Mouse (Mus musculus) heart, adult 8-10 months (tissue): ENCODE results near the gene Bex2. TPM values are rescaled to one million over a fixed set of nuclear protein-coding genes. Genes with fewer than 3 reads are reported as not detected.
A peak's percentile ranks its signal among the peaks of the same experiment; 100 is the strongest.
"Not testable (repeated sequence)": the region's sequence is repeated elsewhere in the genome, so short reads cannot be mapped to it uniquely, and the experiment has no call there.

Experiments used
- DNase-seq: peaks from one replicate; pipeline ENCODE4 v3.0.0; 2022; ENCODE audit warnings: low spot score
- total RNA-seq, 4 experiments: library from RNA; stranded (reverse); gene quantifications; 2 replicates each; pipeline ENCODE4 v1.2.4; 2022

Gene Bex2
- not detected for total RNA-seq

- DNase-seq = not testable (repeated sequence)
Observed at GRCm38 (mm10) chrX:136068020-136068419, at the start of gene Bex2. TSS of gene Bex2 (minus strand) at chrX:136068236.

GRCm38 (mm10) chrX:136115419-136115961, 47.5 kb upstream of the Bex2 start:
- DNase-seq = no peak

GRCm38 (mm10) chrX:136115015-136115414, 47.0 kb upstream of the Bex2 start:
- no peak for DNase-seq

GRCm38 (mm10) chrX:136107942-136108341, 39.9 kb upstream of the Bex2 start:
- DNase-seq = no peak

- DNase-seq = no peak
Observed at GRCm38 (mm10) chrX:136104724-136105088, 36.7 kb upstream of the Bex2 start.

DNA sequence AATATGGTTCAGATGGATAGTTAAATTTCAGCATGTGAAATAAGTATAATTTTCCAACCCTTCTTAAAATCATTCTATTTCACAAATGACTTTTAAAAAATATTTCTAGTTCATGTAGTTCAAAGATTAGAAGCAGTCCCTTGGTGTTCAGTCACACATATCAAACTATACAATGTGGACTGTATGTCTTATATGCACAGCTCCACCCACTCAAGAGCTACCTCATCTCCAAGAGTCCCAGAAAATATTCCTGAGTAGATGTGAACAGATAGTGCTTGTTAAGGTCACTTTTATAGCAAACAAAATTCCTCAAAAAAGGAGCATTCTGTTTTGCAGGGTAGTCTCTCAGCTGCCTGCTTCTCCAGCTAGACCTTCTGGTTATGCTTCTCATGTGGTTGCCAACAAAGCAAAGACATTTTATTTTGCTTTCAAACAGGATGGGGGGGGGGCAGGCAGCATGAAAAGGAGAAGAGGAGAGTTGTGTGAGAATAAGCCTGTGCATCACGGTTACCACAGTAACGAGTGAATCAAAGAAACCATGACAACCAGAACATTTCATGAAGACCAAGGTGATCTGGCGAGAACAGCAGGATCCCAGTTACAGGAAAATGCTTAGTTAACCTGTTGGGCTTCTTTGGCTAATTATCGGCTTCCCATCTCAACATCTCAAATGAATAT, 36.1 kb upstream of the Bex2 start:
- no peak for DNase-seq

DNA sequence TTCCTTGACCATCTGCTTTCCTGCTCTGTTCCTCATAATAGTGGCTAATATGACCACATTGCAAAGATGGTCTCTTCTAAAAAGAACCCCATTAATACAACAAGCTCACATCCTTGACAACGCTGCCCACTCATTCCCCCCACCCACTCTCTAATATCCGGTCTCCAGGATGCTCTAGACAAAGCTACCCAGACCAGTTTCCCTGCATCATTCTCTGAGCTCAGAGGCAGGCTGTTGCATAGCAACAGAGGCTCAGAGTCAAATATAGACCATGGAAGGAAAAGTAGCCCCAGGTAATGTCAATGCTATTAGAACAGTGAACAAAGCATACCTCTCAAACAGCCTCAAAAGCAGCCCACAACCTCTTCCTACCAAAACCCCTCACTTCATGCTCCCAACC, 26.4 kb upstream of the Bex2 start:
- no peak for DNase-seq

GRCm38 (mm10) chrX:136092497-136093279, 24.7 kb upstream of the Bex2 start:
- DNase-seq = no peak

GRCm38 (mm10) chrX:136085155-136085554, 17.1 kb upstream of the Bex2 start, which contains the start of gene Nxf3:
TSS of gene Nxf3 (minus strand) at chrX:136085255.
- DNase-seq = no peak

DNA sequence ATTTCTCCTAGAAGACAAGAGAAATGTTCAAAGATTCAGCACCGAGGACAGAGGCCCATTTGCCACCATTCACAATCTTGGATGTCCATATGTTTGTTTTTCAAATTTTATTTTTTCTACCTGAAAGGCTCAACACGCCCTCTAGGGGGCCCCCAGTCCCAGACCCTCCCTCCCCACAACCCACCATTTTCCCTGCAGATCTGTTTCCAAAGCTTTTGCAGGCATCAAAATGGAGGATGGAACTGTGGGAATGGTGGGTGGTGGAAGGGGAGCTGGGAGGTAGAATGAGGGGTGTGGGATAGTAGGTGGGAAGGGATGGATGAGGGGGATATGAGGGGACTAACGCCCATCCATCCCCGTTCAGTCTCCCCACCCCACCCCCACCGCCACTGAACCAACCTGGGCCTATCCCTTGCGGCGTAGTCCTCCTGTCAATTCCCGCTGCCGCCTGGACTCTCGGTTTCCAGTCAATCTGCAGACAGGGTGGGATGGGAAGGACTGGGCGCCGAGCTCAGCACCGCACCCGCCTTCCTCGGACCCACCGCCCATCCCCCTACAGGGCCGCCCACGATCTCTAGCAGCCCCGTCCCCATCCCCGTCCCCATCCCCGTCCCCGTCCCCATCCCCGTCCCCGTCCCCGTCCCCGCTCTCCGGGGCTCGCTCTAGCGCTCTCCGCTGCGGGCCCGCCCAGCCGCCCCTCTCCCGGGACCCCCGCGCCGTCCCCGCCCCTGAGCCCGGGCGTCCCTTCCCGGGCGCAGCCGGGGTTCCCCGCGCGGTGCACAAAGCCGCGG, 640 bp downstream of the Bex2 start:
- not testable (repeated sequence) for DNase-seq

DNA sequence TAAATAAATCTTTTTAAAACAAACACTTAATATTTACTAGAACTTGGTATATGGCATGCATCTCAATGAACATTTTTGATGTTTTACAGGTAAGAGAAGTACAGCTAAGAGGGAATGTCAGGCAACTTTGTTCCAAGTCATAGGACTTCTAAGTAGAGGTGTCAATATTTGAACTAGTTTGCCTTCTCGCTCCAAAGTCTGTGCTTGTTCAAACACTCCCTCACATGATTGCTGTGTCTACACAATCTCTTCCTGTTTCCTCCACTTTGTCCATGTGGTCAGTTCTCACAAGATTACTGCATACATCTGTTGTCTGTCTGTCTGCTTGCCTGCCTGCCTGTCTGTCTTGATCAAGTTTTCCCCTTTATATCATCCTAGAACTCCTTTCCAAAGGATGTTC, 7.3 kb downstream of the Bex2 start:
- DNase-seq = no peak

DNA sequence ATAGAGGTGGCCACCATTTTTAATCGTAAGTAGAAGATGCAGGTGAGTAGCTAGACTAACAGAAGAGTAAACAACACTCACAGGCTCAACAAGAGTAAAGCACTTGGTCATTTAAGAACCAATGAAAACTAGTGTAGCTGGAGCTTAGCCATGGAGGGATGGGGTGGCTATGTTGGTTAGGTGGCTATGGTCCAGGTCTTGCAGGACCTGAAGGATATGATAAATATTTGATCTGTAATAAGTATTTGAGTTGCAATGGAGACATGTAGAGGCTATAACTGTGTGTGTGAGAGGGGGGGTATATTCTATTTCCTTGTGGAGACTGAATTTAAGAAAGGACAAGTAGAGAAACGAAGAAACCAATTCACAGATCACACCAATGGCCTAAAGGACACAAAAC, 16.8 kb downstream of the Bex2 start:
- DNase-seq = no peak

DNA sequence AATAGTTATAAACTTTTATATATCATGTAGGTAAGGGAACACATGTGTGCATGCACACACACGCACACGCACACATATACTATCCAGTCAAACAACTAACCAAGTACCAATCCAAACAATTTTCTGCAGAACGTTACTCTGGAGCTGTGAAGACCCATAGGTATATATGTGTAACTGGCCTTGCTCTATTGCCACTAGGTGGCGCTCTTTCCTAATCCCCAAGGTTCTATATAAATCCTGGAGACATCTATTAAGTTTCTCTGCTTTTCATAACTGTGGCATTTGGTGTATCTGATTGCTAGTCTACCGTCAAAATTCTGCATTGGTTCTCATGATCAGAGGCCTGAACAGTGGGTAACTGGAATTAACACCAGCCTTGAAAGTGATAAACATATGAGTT, 20.5 kb downstream of the Bex2 start:
- DNase-seq = peak; percentile 7

DNA sequence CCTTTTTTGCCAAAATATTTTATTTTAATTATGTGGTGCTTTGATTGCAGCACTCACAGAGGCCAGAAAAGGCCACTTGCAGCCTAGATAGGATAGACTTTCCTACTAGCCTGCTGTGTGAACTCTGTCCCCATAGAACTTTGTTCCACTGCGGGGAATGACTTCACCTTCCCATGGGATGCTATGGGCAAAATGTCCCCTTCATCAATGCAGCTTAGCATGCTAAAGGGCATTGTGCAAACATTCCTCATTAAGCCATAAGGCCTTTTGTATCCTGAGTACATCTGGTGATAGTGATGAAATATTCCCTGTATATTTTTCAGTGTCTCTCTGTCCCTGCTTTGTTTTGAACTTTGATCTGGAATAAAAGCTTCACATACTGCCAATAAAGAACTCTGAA, 24.3 kb downstream of the Bex2 start:
- no peak for DNase-seq

DNA sequence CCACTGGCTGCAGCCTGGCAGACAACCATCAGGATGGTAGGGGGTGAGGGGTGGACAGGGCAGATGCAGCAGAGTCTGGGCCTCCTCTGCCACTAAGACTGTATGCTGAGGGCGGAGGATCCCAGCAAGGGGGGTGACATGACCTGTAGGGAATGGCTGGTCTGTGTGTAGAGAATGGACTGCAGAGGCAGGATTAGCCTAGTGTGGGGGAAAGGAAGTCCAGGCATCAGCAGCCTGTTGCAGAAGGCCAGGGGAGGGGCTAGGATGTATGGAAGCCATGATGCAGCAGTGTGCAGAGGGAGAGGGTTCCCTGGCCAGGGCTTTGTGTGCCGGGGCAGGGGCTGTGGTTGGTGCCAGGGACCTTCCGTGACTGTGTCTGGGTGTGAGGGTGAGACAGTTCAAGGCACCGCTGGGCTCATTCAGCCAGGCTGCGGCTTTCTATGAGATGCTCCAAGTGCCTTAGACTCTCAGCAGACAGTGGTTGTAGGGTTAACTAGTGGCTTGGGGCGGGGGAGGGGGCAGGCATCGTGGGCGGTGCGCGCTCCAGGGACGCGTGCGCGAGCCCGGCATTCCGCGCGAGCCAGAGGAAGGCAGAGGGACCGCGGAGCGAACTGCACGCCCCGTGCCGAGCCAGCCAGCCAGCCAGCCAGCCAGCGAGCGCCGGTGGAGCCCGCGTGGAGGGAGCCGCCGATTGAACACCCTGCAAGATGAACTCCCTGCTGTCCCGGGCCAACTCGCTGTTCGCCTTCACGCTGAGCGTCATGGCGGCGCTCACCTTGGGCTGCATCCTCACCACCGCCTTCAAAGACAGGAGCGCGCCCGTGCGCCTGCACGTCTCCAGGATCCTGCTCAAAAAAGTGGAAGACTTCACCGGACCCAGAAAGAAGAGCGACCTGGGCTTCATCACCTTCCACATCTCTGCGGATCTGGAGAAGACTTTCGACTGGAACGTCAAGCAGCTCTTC, 35.0 kb downstream of the Bex2 start, which contains the start of gene Arxes1:
Gene Arxes1, plus strand, starts transcription at position 569 of the 965 bp plus-strand sequence.
- not testable (repeated sequence) for DNase-seq

GRCm38 (mm10) chrX:136030331-136030730, 37.7 kb downstream of the Bex2 start:
- no peak for DNase-seq

Other genes with a start within 250 kb of the Bex2 start
- 1 to 10 TPM; 1.2 to 5.5 (median 2.4) TPM for gene Gprasp2, start 229.2 kb downstream of the Bex2 start, total RNA-seq
- 1 to 10 TPM in 2 of 4 experiments, under 1 TPM in 2; 0.43 to 1.2 (median 0.91) TPM for gene Arxes2, start 74.4 kb downstream of the Bex2 start, total RNA-seq
- under 1 TPM in 3 of 4 experiments, not detected in 1; 0.20 to 0.50 (median 0.22) TPM for gene Arxes1, start 34.9 kb downstream of the Bex2 start, total RNA-seq
- gene Nxf3, start 17.0 kb upstream of the Bex2 start, total RNA-seq = under 1 TPM in 1 of 4 experiments, not detected in 3; 0.08 TPM
- 1 to 10 TPM in 2 of 4 experiments, under 1 TPM in 1, not detected in 1; 0.88 to 1.5 (median 1.5) TPM for gene Bex4, start 70.8 kb upstream of the Bex2 start, total RNA-seq
- 10 to 100 TPM in 3 of 4 experiments, 1 to 10 TPM in 1; 7.5 to 15.7 (median 13.2) TPM for gene Tceal8, start 104.1 kb upstream of the Bex2 start, total RNA-seq
- gene Tceal5, start 135.6 kb upstream of the Bex2 start, total RNA-seq = not detected
- 1 to 10 TPM in 1 of 4 experiments, under 1 TPM in 2, not detected in 1; 0.75 to 1.0 (median 0.97) TPM for gene Tceal7, start 146.5 kb upstream of the Bex2 start, total RNA-seq
- gene Bex1, start 147.3 kb upstream of the Bex2 start, total RNA-seq = 1 to 10 TPM; 1.7 to 5.2 (median 2.7) TPM
- 10 to 100 TPM; 14.8 to 24.2 (median 19.7) TPM for gene Tceal9, start 176.8 kb upstream of the Bex2 start, total RNA-seq
- gene Bex3, start 202.0 kb upstream of the Bex2 start, total RNA-seq = 10 to 100 TPM in 1 of 4 experiments, 1 to 10 TPM in 3; 3.8 to 10.3 (median 6.9) TPM